Mouse (Mus musculus) hematopoietic stem cell, adult 5-6 weeks (primary cell): ENCODE measurements at regions not wholly inside any gene's neighbourhood (a gene's known extent, or its start where the extent isn't known, plus 50 kb on each side); places are given as distances from the start of the nearest gene placed in this dataset.
"Not testable (repeated sequence)": the region's sequence is repeated elsewhere in the genome, so short reads cannot be mapped to it uniquely, and the experiment has no call there.

Source experiments
- ATAC-seq, 2 experiments: fragments of 125-278 bp in 1 of 2; replicated peaks in 1 of 2; 2 replicates each; pipeline ENCODE4 v1.8.0; 2016 to 2017; ENCODE audit warnings: inconsistent platforms in 2 of 2, mild to moderate bottlenecking in 2 of 2, moderate number of reproducible peaks in 2 of 2, low read depth in 1 of 2, moderate TSS enrichment in 1 of 2; ENCODE audit not compliant: low FRiP score in 2 of 2, poor library complexity in 2 of 2, severe bottlenecking in 2 of 2, insufficient read depth in 1 of 2, low TSS enrichment in 1 of 2

DNA sequence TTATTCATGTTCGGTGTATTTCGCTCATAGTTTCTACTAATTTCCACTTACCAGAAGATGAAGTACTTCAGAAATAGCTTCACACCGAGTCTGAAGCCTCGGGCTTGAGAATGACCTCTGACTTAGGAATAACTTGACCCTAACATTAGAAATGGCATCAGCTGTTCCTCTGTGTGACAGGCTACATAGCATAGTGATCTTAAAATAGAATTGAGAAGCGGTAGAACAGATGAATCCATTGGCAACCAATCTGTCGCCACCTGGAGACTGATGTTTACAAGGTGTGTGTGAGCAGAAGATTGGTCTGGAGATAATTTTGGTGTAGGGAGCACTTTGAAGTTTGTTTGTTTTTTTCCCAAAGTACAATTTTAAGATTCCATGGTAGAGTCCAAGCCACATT, 60.9 kb upstream of the Ahi1 start:
- ATAC-seq = no peak

DNA sequence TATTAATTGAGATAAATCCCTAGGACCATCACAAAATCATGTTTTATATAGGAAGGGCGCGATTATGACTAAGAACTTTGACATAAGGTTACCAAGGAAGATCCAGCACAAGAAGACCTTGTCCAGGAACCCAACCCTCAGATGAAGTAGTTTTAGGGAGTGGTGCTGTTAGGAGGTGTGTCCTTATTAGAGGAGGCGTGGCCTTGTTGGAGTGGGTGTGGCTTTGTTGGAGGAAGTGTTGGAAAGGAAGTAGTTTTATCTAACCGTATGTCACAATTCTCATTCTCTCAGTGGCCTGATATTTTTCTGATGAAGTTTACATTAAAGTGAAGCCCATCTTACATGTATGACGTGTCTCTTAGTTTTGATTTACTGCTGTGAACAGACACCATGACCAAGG, 68.7 kb upstream of the Ahi1 start:
- no peak for ATAC-seq

DNA sequence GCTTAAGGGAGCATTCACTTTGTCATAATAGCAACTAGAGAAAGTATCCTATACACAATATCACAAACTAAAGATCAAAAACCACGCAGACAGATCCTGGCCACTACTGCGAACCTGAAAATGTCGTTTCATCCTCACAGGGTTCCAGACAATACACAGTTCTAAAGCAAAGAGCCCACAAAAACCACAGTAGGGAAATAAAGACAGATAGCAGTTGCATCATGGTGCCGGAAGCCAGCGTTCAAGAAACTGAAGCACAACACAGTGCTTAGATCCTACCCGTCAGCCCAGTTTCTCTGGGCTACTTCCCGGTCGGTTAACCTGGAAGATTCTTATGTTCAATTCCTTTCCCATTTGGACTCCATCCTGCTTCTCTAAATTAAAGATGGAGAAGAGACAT, 69.7 kb upstream of the Ahi1 start:
- peak; percentile 77 to 83; a peak in 3 of 4 replicates for ATAC-seq

DNA sequence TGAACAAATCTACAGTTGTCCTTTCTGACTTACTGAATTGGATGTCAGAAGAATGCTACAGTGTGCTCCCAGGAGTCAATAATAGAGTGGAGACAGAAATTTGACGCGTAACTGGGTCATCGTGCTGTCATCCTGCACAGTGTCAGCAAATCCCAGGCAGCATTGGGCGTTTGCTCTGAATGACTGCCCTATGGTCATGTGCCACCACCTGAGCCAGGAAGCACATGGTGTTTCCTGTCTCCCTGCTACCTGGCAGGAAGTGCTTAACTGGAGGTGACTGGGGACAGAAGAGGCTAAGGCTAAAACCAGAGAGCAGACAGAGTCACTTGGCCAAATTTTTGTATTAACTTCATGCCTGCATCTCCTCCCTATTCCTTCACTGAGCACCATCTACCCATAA, 72.1 kb upstream of the Ahi1 start:
- peak; percentile 13 to 39; a peak in 1 of 4 replicates for ATAC-seq

DNA sequence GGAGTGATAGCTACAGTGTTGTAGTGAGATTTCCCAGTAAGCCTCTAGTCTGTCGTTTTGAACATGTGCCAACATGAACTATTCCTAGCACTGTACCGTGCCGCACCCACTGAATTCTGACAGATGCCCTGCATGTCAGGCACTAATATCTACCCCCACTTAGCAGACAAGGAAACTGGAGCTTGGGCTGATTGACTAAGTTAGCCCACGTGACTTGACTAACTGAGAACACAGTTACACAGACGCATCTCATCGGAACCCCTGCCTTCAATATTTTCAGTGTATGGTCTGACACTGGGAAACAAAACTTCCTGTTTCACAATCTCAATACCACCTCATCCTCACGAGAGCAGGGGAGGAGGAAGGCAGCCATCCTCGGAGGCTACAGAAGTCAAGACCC, 72.9 kb upstream of the Ahi1 start:
- peak in 1 of 2 experiments; percentile 25; a peak in 1 of 4 replicates for ATAC-seq

DNA sequence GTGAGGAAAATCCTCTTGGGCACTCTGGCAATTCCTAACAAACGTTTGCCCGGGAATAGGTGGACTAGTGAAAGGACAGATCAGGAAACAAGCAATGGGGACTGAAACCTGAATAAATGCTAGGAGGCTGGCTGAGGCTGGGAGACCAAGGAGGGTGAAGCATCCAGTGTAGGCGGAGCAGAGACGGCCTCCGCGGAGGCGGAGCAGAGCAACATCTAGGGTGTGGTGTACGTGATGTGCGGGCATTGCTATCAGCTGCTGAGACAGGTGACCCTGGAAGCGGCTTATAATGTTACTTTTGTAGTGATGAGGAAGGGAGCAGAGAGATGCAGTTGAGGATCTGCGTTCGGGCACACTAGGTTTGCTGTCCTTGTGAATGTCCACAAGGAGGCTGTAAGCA, 85.3 kb upstream of the Ahi1 start:
- ATAC-seq = no peak

DNA sequence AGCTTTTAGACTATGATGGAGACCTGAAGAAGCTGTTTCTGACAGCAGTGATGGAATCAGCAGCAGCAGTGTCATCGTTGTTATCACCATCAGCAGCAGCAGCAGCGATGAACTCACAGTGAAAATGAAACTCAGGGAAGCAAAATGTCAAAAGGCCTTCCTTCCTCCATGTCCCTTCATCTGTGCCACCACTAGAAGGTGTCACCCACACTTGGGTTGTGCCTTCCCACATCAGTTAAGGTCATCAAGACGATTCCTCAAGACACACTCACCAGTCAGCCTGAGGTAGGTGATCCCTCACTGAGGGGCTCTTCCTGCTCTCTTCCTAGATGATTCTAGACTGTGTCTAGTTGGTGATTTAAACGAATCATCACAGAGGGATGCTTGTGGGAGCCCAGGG, 87.3 kb upstream of the Ahi1 start:
- ATAC-seq = no peak

DNA sequence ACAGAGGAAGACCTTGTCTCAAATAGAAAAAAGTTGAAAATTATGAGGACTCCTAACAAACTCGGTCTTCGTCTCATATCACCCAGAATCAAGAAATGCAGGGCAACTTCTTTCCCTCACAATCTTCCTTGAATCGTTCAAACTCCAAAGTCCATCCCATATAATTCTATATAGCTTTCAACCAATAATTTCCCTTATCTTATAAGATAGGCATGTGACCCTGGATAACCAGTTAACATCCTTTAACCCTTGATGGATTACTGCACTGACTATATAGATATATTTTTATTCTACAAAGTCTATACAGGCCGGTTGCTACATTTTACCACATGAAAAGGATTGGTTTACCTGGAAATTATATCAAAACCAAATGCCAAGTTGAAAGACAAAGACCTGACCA, 94.9 kb upstream of the Ahi1 start:
- no peak for ATAC-seq

DNA sequence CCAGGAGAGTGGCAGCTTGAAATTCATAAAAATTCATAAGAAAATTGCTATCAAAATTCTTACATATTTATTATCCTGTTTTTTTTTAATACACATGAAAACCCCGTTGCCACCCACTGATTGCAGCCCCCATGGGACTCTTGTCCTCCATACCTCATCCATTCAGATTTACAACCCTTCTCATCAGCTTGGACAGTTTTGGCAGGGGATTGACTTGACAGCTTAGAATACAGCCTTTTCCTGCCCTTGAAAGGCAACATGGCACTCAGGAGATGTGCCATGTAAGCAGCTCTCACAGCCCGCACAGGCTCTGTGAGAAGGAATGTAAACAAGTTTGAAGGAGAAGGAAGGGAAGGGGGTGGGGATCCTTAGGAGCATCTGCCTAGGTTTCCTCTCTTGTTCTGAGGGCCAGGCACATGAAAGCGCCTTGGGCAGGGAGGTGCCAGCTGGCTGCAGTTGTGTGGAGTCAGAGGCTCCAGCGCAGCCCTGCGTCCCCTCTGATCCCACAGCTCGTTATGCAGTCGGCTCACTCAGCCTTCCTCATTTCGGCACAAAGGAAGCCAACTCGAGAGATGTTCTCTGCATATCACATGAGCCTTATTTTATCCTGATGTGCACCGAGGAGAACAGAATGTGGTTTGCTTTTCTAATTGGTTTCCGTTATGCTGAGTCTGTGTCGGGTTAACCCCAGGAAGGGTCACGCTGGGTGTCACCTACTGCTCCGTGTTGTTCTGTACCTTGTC, 97.6 kb upstream of the Ahi1 start:
- peak; percentile 68 to 89 for ATAC-seq

DNA sequence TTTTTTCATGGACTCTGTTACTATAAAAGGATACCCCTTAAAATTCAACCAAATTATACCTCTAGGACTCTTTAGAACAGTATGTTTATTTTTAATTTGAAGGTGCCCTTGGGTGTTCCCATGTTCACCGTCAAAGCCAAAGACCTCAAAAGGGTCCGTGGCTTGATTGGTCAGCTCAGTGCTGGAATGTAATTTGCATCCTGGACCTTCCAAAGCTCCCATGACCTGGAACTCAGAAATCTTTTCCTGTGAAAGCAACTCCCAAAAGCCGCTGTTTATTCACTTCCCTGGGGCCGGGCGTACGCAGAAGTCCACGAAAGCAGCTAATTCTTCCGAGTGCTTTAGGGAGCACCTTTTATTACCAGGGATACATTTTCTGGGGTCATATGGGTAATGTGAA, 105.1 kb upstream of the Ahi1 start:
- no peak for ATAC-seq

DNA sequence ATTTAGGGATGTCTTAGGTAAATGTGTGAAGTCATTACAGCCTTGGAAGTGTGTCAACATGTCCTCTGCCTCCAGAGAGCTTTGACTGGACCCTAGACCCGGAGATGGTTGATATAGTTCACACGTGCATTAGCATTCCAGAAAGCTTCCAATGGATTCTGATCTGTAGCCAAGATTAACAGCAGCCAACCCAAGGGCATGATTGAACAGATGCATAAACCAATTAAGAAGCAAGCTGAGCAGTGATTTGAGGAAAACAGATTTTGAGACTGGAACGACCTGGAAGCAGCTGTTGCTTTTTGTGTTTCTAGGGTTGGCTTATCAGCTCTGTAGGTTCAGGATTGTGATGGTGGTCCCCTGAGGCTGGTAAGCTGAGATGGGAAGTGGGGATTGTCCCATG, 109.1 kb upstream of the Ahi1 start:
- ATAC-seq = no peak

DNA sequence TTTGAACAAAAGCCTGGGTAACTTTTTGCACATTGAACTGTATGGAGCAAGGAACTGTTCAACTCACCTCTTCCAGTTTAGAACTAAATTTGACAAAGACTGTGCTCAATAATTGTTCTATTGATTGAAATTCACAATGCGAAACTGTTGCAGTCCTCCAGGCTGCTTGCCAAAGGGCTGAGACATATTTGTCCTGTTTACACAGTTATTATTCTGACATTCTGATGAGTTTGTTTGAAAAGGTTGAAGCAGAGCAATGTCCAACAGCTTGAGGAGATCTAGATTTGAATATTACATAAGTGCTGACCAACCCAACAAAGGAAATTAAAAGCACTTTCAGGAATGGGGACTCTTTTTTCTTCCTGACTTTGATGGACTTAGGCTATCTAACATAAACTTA, 110.2 kb upstream of the Ahi1 start:
- ATAC-seq = no peak

DNA sequence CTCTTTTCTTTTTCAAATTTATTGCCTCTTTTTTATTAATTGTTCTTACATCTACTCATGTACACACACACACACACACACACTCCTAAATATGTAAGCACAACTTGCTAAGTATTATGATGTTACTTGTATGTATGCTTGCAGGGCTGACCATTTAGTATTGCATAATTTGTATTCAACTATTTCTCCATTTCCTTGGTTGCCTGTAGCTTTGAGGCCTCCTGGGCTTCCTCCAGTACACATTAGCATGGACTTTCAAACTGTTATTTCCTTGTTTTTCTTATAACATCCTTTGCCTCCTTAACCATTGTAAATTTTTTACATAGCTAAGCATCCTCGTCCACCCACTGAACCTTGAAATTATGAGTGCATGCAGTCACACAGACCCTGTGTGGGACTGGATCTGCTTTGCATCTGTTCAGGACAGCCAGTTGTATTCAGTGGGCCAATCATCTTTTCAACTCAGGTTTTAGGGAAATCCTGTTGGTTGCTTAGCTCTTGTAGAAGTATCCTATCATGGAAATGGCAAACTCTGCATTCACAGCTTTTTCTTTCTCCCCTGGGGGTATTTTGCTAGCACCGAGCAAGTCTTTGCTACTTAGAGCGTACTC, 110.8 kb upstream of the Ahi1 start:
- ATAC-seq = no peak; a peak in 1 of 4 replicates

DNA sequence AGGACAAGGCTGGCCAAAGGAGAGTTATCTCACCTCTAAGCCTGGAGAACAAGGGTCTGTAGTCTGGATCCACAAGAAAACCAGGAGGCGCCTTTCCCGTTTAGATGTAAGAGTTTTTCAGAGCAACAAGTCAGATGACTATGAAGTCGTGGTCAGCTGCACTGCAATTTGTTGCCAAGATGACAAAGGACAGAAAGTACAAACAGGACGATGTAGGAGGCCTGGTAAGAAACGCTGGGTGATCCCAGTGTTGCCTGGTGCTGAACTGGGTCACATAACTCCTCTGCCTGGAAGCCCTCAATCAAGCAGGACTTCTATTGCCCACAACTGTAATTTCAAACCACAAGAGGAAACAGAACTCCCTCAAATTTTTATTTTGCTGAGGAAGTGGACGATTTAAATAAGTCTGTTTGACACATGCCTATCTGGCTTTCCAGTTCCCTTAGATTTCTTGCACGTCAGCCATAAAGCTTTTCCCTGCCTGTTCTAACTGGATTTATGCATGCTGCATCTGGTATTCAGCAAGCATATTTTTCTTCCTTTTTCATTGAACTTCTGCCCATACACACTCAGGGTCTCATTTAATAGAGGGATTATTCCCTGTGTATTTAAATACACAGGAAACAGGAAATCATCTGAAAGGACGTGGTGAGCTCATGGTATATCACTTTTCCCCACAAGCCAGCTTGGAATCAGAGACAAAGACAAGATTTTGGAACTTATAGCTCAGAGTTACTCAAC, 113.5 kb upstream of the Ahi1 start:
- no peak for ATAC-seq

DNA sequence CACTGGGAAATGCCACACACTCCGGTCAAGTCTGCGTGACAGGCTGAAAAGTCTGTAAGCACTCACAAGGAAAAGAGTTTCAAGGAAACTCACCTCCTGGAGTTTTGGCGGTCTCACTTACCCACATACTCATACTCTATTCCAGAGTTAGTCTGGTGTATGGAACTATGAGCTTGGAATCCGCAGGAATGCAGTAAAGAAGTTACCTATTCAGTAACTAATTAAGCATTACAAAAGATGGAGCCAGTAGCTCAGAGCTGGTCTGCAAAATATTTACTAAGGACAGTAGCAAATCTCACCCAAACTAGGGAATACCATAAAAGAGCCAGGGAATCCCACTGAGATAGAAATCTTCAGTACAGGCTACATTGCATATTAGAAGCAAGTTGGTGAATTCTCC, 111.9 kb upstream of the Pde7b start:
- ATAC-seq = not testable (repeated sequence)

DNA sequence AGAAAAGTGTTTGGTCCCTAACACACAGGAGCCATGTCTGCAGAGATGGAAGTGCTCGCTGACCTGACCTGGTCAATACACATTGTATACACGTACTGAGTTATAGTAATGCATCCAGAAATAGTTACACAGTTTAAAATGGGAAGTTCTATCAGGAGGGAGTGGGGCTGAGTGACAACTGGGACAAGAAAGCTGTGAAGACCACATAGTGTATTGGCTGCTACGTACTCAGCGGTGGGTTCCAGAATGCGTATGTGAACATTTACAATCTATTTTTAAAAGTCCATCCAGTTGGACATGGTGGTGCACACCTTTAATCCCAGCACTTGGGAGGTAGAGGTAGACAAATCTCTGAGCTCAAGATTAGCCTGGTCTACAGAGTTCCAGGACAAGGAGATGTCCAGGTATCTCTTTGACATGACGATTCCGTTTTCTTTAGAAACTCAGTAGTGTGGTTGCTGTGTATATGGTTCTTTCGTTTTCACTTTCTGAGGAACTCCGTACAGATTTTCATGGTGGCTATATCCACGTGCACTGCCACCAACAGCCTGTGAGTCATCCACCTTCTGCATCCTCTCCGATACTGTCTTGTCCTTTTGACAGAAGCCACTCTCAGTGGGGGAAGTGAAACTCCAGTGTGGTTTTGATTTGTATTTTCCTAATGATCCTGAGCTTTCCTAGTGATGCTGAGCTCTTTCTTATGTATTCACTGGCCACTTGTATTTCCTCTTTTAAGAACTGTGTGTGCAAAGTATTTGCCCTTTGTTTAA, 110.1 kb upstream of the Pde7b start:
- peak; percentile 69 to 80; a peak in 3 of 4 replicates for ATAC-seq

DNA sequence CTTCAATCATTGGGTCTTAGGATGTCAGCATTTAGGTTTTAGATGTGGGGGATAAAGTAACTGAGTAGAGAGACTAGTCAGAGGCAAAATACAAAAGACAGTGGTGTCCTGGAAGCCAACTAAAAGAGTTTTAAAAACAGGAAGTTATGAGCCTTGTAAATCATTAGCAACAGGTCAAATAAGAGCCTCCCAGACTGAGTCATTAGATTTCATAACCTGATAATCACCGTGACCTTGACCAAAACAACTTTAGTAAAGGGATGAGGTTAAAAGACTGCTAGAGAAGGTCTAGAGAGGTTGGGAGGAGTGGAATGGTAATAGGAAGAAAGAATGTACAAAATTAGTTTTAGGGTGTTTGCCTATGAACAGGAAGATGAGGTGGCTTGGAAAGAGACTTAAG, 103.4 kb upstream of the Pde7b start:
- no peak; a peak in 1 of 4 replicates for ATAC-seq

DNA sequence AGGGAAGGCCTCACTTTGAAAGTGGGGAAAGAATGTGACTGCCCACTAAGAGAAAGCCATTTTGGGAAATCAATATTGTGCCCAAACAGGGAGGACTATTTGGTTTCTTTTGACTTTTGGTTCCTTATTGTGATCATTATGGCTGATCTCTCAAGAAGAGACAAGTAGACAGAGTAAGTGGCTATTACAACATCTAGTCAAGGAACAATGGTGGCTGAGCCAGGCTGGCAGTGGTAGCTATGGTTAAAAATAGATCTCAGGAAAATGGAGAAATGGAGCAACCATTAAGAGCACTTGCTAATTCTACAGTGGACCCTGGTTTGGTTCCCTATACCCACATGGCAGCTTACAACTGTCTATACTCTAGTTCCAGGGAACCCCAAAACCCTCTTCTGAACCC, 102.6 kb upstream of the Pde7b start:
- ATAC-seq = no peak
